Mouse (Mus musculus) embryonic facial prominence, embryonic 13.5 days (tissue): ENCODE data around the gene Fnbp1. TPM values are rescaled to one million over a fixed set of nuclear protein-coding genes. Genes with fewer than 3 reads are reported as not detected.

Experiments
- ATAC-seq: fragments of 200-750 bp; cut with Nextera tagmentation; 2 replicates; pipeline ENCODE4 v1.8.0; 2017; ENCODE audit warnings: low read depth; ENCODE audit not compliant: insufficient number of reproducible peaks, insufficient read depth, low FRiP score, low TSS enrichment
- H3K27ac ChIP-seq: fragments of 300-500 bp; sonication (generic); 2 replicates; pipeline ENCODE4 v1.5.1; 2015; ENCODE audit warnings: moderate library complexity, mild to moderate bottlenecking, inconsistent platforms
- H3K27me3 ChIP-seq: fragments of 300-500 bp; sonication (generic); 2 replicates; pipeline ENCODE4 v1.6.1; 2015; ENCODE audit warnings: mild to moderate bottlenecking, inconsistent platforms
- H3K36me3 ChIP-seq: fragments of 300-500 bp; sonication (generic); 2 replicates; pipeline ENCODE4 v1.6.1; 2015; ENCODE audit warnings: mild to moderate bottlenecking, inconsistent platforms
- H3K4me1 ChIP-seq: fragments of 300-500 bp; sonication (generic); 2 replicates; pipeline ENCODE4 v1.6.1; 2015; ENCODE audit warnings: inconsistent platforms
- H3K4me2 ChIP-seq: fragments of 300-500 bp; sonication (generic); 2 replicates; pipeline ENCODE4 v1.6.1; 2015; ENCODE audit warnings: moderate library complexity, mild to moderate bottlenecking, inconsistent platforms
- H3K4me3 ChIP-seq: fragments of 300-500 bp; sonication (generic); 2 replicates; pipeline ENCODE4 v1.5.1; 2015; ENCODE audit warnings: mild to moderate bottlenecking, inconsistent platforms
- H3K9ac ChIP-seq: fragments of 300-500 bp; sonication (generic); 2 replicates; pipeline ENCODE4 v1.6.1; 2015; ENCODE audit warnings: mild to moderate bottlenecking, inconsistent platforms
- H3K9me3 ChIP-seq: fragments of 300-500 bp; sonication (generic); 2 replicates; pipeline ENCODE4 v1.6.1; 2016; ENCODE audit warnings: inconsistent platforms
- WGBS: fragments of 180-500 bp; shearing (Covaris S2); methylation state at CpG from one replicate; pipeline ENCODE4 v1.1.7; 2015; ENCODE audit warnings: mixed read lengths; 5-methylcytosine and 5-hydroxymethylcytosine counted together
- polyA plus RNA-seq: library from polyadenylated mRNA; unstranded; fragments of >200 nt; fragmentation: Nextera tagmentation; extraction: Ambion mirVana; gene quantifications from 2 replicates; pipeline ENCODE4 v1.2.1, GENCODE M21; 2015

Gene Fnbp1
- polyA plus RNA-seq, 1 experiment from 2014 or later: 29.4 TPM

DNA sequence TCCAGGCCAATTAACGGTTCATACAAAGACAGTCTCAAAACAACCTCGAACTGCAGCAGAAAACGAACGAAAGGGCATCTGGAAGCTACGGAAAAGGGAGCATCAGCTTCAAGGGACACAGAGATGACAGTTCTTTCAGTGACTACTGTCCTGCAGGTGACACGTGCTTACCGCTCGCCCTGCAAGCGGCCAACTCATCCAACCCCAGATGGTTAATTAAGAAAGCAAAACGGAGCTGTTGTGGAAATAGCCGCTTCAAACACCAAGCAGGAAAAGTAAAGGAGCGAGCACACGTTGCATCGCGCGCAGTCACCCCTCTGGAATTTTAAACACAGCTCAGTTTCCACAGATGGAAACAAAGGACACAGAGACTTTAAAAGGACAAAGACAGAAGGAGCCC lies 52.2 kb downstream of the Fnbp1 start:
- Histone ChIP-seq H3K27me3 (no peaks in the 10 kb centered on the region), H3K36me3 (peaks cover 21% of the 10 kb centered on the region), H3K4me1 (peaks cover 28% of the 10 kb centered on the region), H3K4me3 (no peak overlapping the region), H3K27ac (0 out of 2 replicates have a peak overlapping the region, but pooled peaks have one; percentile 33), H3K9me3 (no peaks in the 10 kb centered on the region), H3K4me2 (no peak overlapping the region), H3K9ac (no peak overlapping the region)
- 66% methylated on average over 16 of the region's 16 CpGs for WGBS
- no peak for ATAC-seq

DNA sequence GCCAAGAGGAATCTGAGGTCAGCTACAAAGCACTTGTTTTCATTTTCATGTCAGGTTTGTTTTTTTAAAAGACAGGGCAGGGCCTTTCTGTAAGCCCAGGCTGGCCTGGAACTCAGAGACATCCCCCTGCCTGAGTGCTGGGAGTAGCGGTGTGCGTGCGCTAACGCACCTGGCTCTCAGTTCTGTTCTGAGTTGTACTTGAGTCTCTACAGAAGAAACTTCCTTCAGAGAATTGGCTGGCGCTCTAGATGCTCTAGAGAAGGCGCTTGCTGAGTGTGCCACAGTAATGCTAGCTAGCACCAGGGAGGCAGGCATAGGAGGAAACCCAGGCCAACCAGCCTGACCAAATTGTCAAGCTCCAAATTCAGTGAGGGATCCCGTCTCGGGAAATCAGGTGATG lies 52.9 kb downstream of the Fnbp1 start:
- no peak for ATAC-seq
- Histone ChIP-seq H3K27ac (no peak overlapping the region), H3K4me1 (peaks cover 28% of the 10 kb centered on the region), H3K4me2 (no peak overlapping the region), H3K36me3 (peaks cover 26% of the 10 kb centered on the region), H3K27me3 (no peaks in the 10 kb centered on the region), H3K9ac (0 out of 2 replicates have a peak overlapping the region, but pooled peaks have one; percentile 54), H3K4me3 (no peak overlapping the region), H3K9me3 (no peaks in the 10 kb centered on the region)
- WGBS: 76% methylated on average over 8 of the region's 8 CpGs

DNA sequence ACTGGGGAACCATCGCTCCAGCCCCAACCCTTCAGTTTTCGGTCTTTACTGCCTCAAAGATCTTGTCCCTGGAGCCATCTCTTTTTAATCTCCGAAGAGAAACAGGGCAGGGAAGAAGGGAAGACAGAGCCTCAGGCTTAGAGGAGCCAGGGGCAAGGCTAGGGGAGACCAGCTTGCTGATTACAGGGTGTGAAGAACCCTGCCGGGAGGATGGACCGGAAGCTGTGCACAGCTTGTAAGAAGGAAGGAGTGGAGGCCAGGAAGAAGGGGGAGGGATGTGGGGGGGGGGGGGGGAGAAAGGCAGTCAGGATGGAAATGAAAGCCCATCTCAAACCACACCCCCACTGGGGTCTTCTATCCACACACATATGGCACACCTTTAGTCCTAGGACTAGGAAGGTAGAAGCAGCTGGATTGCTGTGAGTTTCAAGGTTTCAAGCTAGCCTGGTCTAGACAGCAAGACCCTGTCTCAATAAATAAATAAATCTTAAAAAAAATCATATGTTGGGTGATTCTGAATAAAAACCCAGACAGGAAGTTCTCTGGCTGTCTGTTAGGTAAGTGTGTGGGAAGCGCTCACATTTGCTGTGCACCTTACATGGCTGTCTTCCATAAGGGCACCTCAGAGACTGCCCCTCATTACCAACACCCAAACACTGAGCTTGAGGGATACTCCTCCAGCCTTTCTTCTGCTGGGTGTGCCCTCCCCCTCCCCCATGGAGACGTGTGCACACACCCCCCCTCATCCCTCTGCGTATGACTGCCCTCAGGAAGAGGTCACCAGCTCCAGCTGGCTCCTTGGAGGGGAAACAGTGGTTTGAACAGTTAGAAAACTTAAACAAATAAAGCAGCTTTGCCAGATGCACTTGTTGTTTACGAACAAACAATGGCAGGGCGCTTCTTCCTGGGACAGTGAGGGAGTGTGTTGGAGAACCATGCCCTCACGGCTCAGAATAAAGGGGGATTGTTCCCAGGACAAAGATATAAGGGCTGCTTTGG lies 53.8 kb downstream of the Fnbp1 start:
- Histone ChIP-seq H3K27me3 (no peaks in the 10 kb centered on the region), H3K27ac (peak overlapping the region; percentile 28; the same call in 1 of the 2 replicates), H3K36me3 (peaks cover 33% of the 10 kb centered on the region), H3K4me1 (peaks cover 29% of the 10 kb centered on the region), H3K4me2 (no peak overlapping the region), H3K9me3 (no peaks in the 10 kb centered on the region), H3K4me3 (no peak overlapping the region), H3K9ac (no peak overlapping the region)
- WGBS: 28% methylated on average over 11 of the region's 11 CpGs
- ATAC-seq: no peak

- no peak for ATAC-seq
- H3K4me3 ChIP-seq: no peak overlapping the region
- H3K9ac ChIP-seq: no peak overlapping the region
- peaks cover 41% of the 10 kb centered on the region for H3K36me3 ChIP-seq
- no peak overlapping the region for H3K27ac ChIP-seq
- peaks cover 35% of the 10 kb centered on the region for H3K4me1 ChIP-seq
- WGBS: 25% methylated on average over 5 of the region's 5 CpGs
- no peaks in the 10 kb centered on the region for H3K9me3 ChIP-seq
- H3K27me3 ChIP-seq: no peaks in the 10 kb centered on the region
- H3K4me2 ChIP-seq: no peak overlapping the region
Observed at GRCm38 (mm10) chr2:31087085-31087484, 54.7 kb downstream of the Fnbp1 start.

DNA sequence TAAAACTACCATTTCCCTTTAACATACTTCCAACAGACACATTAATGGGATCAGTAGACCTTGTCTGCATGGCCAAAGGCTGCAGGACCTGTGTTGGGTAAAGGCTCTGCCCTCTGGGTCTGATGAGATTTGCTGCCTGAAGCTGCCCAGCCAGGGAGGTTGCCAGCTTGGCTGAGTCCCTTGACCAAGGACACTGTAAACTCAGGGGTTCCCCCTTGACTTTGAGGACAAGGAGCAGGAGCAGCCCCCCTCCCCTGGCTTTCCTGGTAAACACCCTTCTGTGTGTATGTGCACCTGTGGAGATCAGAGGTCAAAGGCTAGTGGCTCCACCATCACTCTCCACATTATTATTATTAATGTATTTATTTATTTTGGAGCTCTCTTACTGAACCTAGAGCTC lies 55.3 kb downstream of the Fnbp1 start:
- no peak overlapping the region for H3K4me3 ChIP-seq
- H3K27me3 ChIP-seq: no peaks in the 10 kb centered on the region
- H3K4me2 ChIP-seq: no peak overlapping the region
- H3K36me3 ChIP-seq: peaks cover 36% of the 10 kb centered on the region
- no peak overlapping the region for H3K9ac ChIP-seq
- no peak overlapping the region for H3K27ac ChIP-seq
- H3K4me1 ChIP-seq: peaks cover 37% of the 10 kb centered on the region
- H3K9me3 ChIP-seq: no peaks in the 10 kb centered on the region
- no peak for ATAC-seq

GRCm38 (mm10) chr2:31084169-31084850 lies 57.5 kb downstream of the Fnbp1 start:
- H3K36me3 ChIP-seq: peaks cover 37% of the 10 kb centered on the region
- H3K9me3 ChIP-seq: no peaks in the 10 kb centered on the region
- H3K27ac ChIP-seq: no peak overlapping the region
- 94% methylated on average over 9 of the region's 9 CpGs for WGBS
- no peak for ATAC-seq
- H3K27me3 ChIP-seq: no peaks in the 10 kb centered on the region
- no peak overlapping the region for H3K4me2 ChIP-seq
- H3K4me3 ChIP-seq: no peak overlapping the region
- H3K4me1 ChIP-seq: peaks cover 40% of the 10 kb centered on the region
- no peak overlapping the region for H3K9ac ChIP-seq

GRCm38 (mm10) chr2:31083372-31083771 lies 58.4 kb downstream of the Fnbp1 start:
- Histone ChIP-seq H3K9ac (no peak overlapping the region), H3K27me3 (no peaks in the 10 kb centered on the region), H3K4me3 (no peak overlapping the region), H3K9me3 (no peaks in the 10 kb centered on the region), H3K36me3 (peaks cover 39% of the 10 kb centered on the region), H3K4me1 (peaks cover 35% of the 10 kb centered on the region), H3K4me2 (no peak overlapping the region), H3K27ac (no peak overlapping the region)
- no peak for ATAC-seq
- 97% methylated on average over 8 of the region's 8 CpGs for WGBS

DNA sequence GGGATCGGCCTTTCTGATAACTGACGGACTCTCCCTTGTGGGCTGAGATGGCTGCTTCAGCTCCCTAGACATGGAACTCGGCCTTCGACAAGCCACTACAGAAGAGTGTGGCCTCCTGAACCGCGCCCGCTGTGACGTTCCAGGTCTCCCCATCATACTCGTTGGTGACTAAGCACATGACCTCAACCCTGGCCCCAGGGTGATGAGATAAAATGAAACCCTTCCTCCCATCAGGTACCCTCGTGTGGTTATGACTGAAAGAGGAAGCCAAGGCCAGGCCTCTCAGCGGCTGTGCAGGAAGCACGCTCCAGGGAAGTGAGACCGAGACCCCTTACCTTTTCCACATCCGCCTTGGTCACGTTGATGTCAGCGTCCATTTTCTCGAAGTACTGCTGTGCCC lies 59.2 kb downstream of the Fnbp1 start:
- Histone ChIP-seq H3K4me2 (no peak overlapping the region), H3K9me3 (no peaks in the 10 kb centered on the region), H3K4me1 (peaks cover 27% of the 10 kb centered on the region), H3K27me3 (no peaks in the 10 kb centered on the region), H3K4me3 (no peak overlapping the region), H3K27ac (no peak overlapping the region; the same call in 1 of the 2 replicates), H3K9ac (no peak overlapping the region), H3K36me3 (peaks cover 43% of the 10 kb centered on the region)
- 82% methylated on average over 17 of the region's 17 CpGs for whole genome bisulfite sequencing
- ATAC-seq: 0 out of 2 replicates have a peak, but pooled peaks have one; percentile 59

- H3K36me3 ChIP-seq: peaks cover 44% of the 10 kb centered on the region
- no peak overlapping the region for H3K9ac ChIP-seq
- H3K4me1 ChIP-seq: peaks cover 18% of the 10 kb centered on the region
- no peaks in the 10 kb centered on the region for H3K9me3 ChIP-seq
- no peak overlapping the region for H3K4me3 ChIP-seq
- no peak overlapping the region for H3K4me2 ChIP-seq
- no peak for ATAC-seq
- H3K27ac ChIP-seq: peak overlapping the region; percentile 58
- 77% methylated on average over 4 of the region's 4 CpGs for WGBS
- H3K27me3 ChIP-seq: no peaks in the 10 kb centered on the region
Observed at GRCm38 (mm10) chr2:31081349-31081748, 60.5 kb downstream of the Fnbp1 start.

GRCm38 (mm10) chr2:31079117-31079516 lies 62.7 kb downstream of the Fnbp1 start:
- Histone ChIP-seq H3K9me3 (no peaks in the 10 kb centered on the region), H3K9ac (no peak overlapping the region), H3K4me1 (peaks cover 18% of the 10 kb centered on the region), H3K4me3 (no peak overlapping the region), H3K27me3 (no peaks in the 10 kb centered on the region), H3K4me2 (no peak overlapping the region), H3K27ac (no peak overlapping the region), H3K36me3 (peaks cover 35% of the 10 kb centered on the region)
- ATAC-seq: no peak
- 87% methylated on average over 6 of the region's 6 CpGs for WGBS

GRCm38 (mm10) chr2:31077574-31077973 lies 64.2 kb downstream of the Fnbp1 start:
- 89% methylated on average over 5 of the region's 5 CpGs for WGBS
- H3K27ac ChIP-seq: no peak overlapping the region
- H3K4me3 ChIP-seq: no peak overlapping the region
- H3K4me1 ChIP-seq: peaks cover 13% of the 10 kb centered on the region
- no peak overlapping the region for H3K4me2 ChIP-seq
- no peaks in the 10 kb centered on the region for H3K27me3 ChIP-seq
- H3K9me3 ChIP-seq: no peaks in the 10 kb centered on the region
- no peak for ATAC-seq
- H3K36me3 ChIP-seq: peaks cover 36% of the 10 kb centered on the region
- H3K9ac ChIP-seq: no peak overlapping the region
